Mouse (Mus musculus) embryo, embryonic 9.5 days (tissue): ENCODE data around the gene Rilp.

ENCODE experiments used
- DNase-seq: peaks from one replicate; pipeline ENCODE4 v3.0.0-alpha.2; 2017; ENCODE audit errors: extremely low spot score

The Rilp gene

GRCm38 (mm10) chr11:75509741-75510626, at the start of gene Rilp:
Gene Rilp (plus strand): TSS chr11:75510094.
- DNase-seq: no peak

DNA sequence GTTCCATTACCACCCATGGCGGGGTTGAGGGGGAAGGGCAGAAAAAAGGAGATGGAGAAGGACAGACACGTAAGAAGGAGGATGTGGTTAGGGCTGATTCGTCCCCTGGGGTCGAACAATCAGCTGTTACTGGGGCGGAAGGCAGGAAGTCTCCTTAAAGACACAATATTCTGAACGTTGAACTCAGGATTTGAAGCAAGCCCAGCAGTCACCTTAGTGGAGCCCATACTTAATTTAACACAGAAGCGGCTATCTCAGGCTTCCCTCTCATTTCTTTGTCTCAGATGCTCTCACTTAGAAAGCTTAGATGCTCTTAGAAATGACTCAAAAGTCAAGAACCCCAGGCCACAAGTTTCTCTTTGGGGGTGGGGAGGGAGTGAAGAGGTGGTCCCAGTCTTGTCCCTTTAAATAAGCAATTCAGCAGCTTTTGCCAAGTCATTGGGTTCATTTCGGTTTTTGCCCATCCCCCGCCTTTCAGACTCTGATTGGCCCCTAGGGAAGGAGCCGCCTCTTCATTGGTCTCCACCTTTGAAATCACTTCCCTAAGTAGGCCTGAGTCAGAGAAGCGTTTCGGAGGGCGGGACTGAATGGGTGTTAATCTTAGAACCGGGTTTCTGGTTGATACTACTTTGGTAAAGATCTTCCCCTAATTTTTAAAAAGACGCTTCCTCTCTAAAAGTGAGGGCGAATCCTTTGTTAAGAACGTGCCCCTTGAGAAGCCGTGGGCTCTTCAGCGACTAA, 49.6 kb upstream of the Rilp start:
- peak; percentile 90 for DNase-seq

DNA sequence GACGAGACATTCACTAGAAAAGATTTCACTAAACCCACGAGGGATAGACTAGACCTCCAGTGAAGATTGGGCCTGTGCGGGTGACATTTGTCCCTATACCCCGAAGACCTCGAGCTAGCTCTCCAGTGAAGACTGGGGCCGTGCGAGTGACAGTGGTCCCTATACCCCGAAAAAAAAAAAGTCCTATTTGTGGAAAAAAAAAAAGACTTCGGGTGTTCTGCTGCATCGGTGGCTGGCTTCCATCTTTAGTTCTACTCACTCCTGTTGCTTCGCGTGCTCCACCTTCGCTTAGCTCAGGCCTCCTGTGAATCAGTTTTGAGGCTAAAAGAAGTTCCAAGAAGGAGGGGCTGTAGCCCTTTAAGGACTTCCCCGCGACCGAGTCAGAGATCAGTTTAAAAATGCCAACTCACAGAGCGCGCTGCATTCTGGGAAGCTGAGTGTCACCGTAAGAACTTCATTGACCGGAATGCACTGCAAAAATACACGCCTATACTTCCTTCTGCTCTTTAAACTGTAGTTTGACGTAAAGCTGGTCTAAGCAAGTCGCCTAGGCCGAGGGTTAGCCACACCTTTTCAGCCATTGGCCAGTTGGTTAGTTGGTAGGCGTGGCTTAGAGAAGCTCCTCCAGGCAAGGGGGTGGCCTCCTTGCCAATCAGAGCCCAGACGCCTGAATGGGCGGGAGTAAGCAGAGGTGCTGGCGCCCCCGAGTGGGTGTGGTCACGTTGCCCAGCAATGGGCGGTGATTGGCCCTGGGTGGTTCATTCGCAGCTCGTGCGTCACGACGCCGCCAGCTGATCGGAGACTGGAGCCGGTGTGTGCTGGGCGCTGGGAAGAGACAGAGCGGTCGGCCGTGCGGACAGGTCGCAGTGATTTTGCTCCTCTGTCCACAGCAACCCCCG, 48.8 kb upstream of the Rilp start, which contains the start of gene Tlcd2:
TSS of gene Tlcd2 (plus strand) at position 872 of the 899 bp plus-strand sequence.
- DNase-seq: peak; percentile 99

- DNase-seq: peak; percentile 42
Measured at GRCm38 (mm10) chr11:75461743-75462252, 48.1 kb upstream of the Rilp start.

- DNase-seq: peak; percentile 59
Measured at GRCm38 (mm10) chr11:75462253-75462783, 47.6 kb upstream of the Rilp start.

- DNase-seq: peak; percentile 86
Measured at GRCm38 (mm10) chr11:75462865-75463336, 47.0 kb upstream of the Rilp start.

DNA sequence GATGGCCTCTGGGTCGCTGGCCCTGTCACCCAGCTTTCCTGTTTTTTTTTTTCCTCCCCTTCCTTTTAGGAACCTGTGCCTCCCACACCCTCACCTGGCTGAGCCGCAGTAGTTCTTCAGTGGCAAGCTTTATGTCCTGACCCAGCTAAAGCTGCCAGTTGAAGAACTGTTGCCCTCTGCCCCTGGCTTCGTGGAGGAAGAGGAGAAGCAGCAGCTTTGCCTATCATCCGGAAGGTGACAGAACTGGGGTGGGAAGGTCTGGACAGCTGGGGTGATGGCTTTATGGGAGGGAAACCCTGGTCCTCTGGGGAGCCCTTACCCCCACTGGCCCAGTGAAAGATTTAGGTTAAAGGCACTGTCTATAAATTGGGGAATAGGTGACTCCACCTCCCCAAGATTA, 46.3 kb upstream of the Rilp start:
- no peak for DNase-seq

- DNase-seq: no peak
Measured at GRCm38 (mm10) chr11:75464417-75464816, 45.5 kb upstream of the Rilp start.

GRCm38 (mm10) chr11:75465051-75465450, 44.8 kb upstream of the Rilp start:
- no peak for DNase-seq

DNA sequence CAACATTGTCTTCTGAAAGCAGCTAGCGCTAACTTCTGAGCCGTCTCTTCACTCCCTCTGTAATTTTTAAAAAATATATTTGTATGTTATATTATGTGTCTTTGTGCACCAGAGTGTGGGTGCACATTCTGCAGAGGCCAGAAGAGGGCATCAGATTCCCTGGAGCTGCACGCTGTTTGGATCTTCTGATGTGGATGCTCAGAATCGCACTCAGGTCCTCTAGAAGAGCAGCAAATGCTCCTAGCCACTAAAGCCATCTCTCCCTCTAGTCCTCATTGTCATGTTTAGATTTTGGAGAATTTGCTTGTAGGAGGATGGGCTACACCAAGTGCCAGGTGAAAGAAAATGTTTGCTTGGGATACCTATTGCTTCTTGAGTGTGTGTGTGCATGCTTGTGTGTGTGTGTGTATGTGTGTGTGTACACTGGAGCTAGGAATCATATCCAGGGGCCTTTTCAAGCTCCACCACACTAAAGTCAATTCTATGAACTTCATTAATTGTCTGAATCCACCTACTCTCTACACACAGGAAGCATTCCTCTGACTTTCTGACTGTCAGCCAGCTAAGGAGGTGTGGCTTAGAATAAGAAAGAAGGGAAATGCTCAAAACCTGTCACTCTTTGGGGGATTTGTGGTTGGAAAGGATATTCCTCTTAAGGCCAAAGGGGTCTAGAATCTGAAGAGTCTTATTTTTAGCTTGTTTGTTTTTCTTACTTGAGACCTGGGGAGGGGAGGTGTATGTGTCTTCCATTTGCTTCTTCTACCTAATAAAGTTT, 43.0 kb upstream of the Rilp start:
- no peak for DNase-seq

DNA sequence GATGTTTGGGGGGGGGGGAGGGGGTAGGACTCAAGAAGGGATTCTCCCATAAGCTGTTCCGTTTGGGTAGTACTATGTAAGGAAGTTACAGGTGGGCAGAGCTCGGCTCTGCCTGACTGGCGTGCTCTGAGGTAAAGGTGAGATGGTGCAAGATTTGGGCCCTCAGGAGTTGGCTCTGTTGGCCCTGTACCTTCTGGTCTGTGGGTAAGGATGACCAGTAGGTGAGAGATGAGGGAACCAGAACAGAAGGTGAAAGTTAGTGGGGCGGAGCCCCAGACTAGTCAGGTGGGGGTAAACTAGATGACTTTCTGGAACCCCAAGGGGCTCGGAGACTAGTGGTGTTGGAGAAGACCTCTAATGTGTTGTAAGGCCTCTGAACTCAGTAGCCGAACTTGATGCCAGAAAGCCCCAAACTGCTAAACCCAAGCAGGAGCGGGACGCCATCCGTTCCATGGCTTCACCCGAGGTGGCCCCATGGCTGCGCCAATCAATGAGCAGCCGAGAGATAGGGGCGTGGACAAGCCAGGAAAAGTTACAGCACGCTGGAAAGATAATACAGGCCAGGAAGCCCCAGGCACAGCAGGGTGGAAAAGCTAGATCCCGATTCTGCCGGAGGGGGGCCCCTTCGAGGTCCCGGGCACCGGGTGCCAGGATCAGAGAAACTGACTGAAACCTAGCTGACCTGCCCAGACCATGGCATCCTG, 42.2 kb upstream of the Rilp start:
- DNase-seq: peak; percentile 70

GRCm38 (mm10) chr11:75468410-75468809, 41.5 kb upstream of the Rilp start:
- DNase-seq: no peak

DNA sequence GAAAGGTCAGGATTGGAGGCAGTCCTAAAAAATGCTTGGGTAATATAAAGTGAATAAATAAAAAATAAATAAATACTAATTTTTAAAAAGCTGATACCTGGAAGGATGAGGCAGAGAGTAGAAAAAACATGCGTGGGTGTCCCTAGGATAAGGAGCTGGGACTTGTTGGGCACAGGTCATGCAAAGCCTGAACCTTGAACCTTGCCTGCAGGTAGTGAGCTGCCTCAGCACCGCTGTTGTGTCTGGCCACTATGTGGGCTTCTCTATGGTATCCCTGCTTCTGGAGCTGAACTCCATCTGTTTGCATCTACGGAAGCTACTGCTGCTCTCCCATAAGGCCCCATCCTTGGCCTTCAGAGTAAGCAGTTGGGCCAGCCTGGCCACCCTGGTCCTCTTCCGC, 40.6 kb upstream of the Rilp start:
- DNase-seq: no peak

DNA sequence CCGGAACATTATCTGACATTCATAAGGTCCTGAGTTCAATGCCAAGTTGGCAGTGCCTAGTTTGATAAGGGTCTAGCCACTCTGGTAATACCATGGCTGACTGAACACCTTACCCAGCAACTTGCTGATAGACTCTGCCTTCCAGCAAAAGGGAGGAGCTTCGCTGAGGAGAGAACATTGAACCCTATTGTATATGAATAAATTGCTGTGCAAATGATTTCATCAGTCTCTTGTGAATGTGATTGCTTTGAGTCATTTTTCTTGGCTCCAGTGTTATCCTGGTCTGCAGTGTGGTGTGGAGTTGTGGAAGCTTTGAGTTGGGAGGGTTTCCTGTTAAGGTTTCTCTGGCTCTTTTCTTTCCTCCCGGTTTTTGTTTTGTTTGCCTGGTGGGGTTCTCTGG, 39.2 kb upstream of the Rilp start:
- DNase-seq: no peak

- DNase-seq: no peak
Measured at GRCm38 (mm10) chr11:75472469-75473081, 37.3 kb upstream of the Rilp start.

DNA sequence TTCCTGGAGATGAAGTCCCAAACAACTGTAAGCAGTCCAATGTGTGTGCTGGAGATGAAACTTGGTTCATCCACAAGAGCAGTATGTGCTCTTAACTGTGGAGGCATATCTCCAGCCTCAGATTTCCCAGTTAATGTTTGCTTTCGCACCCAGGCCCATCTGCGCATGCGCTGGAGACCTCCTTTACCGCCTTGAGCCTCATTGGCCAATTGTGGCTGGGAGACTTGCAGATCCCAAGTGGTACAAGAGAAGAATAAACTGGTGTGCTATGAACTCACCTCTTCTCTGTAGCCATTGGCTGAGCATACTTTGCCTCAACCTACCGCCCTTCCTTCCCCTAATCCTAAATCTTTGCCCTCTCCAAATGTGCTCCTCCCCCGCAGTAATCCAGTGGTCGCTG, 36.5 kb upstream of the Rilp start:
- no peak for DNase-seq

GRCm38 (mm10) chr11:75486192-75486591, 23.7 kb upstream of the Rilp start:
- no peak for DNase-seq

DNA sequence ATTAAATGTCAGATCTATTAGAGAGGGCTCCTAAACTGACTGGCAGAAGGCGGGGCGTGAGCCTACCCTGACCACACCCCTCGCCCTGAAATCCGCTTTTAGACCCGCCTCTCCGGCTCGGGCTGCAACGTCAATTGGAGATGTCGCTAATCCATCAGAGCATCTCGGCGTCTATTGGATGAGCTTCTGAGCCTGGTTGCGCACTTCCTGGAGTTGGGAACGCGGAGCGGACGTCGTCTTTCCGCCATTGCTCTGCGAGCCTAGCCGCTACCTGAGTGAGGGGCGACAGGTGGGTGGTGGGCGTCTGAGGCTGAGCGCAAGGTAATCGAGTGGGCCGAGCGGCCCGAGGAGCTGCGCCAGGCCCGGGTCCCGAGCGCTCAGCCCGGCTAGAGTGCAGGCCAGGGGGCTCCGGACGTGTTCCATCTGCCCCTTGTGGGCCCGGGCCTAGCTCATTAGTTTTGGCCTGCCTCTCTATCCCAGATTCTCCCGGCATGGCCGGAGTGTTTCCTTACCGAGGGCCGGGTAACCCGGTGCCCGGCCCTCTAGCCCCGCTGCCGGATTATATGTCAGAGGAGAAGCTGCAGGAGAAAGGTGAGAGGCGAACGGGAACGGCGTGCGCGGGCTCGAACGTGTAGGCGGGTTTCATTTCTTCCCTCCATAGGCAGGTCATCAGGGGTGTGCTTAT, 23.2 kb upstream of the Rilp start, which contains the start of gene Prpf8:
TSS of gene Prpf8 (plus strand) at position 216 of the 685 bp plus-strand sequence.
- DNase-seq: peak; percentile 97

DNA sequence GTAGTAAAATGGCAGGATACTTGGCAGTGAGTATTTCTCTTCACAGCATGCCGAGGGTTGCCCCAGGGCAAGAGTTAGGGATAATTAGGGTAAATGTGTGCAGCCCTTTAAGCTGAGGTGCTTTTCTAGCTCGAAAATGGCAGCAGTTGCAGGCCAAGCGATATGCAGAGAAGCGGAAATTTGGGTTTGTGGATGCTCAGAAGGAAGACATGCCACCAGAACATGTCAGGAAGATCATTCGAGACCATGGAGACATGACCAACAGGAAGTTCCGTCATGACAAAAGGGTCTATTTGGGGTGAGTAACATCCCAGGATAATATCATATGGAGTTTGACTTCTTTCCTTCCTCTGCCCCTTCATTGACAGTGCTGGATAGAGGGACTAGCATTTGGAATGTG, 22.4 kb upstream of the Rilp start:
- no peak for DNase-seq
